Mouse (Mus musculus) splenic B cell, adult 2 months (primary cell): Measurements from ENCODE around the gene Adamtsl2.

ENCODE experiments used
- DNase-seq: peaks from one replicate; pipeline ENCODE4 v3.0.0-alpha.2; 2011; ENCODE audit warnings: low read depth, low spot score
- H3K27me3 ChIP-seq: 2 replicates; pipeline ENCODE4 v1.6.1; 2012; ENCODE audit warnings: mild to moderate bottlenecking, low read length, moderate library complexity, mixed read lengths; ENCODE audit not compliant: control insufficient read depth, poor library complexity, insufficient read depth, severe bottlenecking
- H3K36me3 ChIP-seq: 2 replicates; pipeline ENCODE4 v1.6.1; 2012; ENCODE audit warnings: mild to moderate bottlenecking, low read length, moderate library complexity, mixed read lengths; ENCODE audit not compliant: control insufficient read depth, poor library complexity, insufficient read depth, severe bottlenecking

Gene Adamtsl2

DNA sequence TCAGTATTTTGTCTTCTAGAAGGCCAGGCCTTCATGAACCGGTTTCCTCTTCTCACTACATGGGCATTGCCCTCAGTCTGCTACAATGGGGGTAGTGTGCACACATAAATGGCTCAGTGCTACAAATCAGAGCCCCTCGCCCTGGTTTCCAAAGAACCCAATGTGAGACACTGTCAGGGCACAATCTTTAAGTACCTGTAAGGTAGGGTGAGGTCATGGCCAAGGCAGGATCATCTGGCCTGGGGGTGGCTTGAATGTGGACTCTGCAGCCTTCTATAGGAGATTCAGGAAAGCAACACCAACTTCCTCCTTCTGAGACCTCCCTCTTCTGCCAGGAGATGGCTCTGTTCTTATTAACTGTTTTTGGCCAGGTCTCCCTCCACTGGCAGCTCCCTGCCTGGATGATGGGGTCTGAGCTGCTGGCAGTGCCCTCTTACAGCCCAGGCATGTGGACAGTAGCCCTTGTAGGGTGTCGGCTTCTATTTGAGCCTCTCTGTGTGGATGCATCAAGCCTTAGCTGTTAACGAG lies 7.4 kb downstream of the Adamtsl2 start:
- Histone ChIP-seq H3K36me3 (no peaks in the 10 kb centered on the region), H3K27me3 (no peaks in the 10 kb centered on the region)
- DNase-seq = peak; percentile 20

GRCm38 (mm10) chr2:27087581-27087980 lies 8.4 kb downstream of the Adamtsl2 start:
- no peak for DNase-seq
- Histone ChIP-seq H3K36me3 (no peaks in the 10 kb centered on the region), H3K27me3 (no peaks in the 10 kb centered on the region)

DNA sequence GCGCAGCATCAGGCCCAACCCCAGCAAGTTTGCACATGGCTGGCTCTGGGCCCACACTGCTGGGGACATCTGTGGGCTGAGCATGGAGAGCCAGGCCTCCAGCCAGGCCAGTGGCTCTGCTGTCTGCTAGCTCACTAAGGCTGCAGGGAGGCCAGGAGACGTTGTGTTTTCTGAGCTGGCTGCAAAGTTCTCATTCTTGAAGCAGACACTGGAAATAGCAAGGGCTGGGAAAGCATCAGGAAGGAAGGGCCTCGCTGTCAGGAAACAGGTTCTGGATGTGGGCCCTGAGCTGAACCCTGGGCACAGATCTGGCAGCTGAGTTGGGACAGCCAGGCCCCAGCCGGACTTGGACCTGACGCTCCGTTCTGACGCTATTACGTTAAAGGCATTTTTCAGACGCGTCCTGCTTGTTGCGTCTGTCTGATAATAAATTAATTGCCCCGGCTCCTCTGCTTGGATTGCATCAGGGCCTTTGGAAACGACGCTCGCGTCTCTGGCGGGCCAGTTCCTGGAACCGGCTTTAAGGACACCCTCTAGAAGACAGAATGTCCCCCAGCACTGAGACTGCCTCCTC lies 9.0 kb downstream of the Adamtsl2 start:
- Histone ChIP-seq H3K36me3 (no peaks in the 10 kb centered on the region), H3K27me3 (no peaks in the 10 kb centered on the region)
- no peak for DNase-seq

- Histone ChIP-seq H3K36me3 (no peaks in the 10 kb centered on the region), H3K27me3 (no peaks in the 10 kb centered on the region)
- DNase-seq = no peak
Observed at GRCm38 (mm10) chr2:27088700-27089099, 9.5 kb downstream of the Adamtsl2 start.

- Histone ChIP-seq H3K36me3 (no peaks in the 10 kb centered on the region), H3K27me3 (no peaks in the 10 kb centered on the region)
- DNase-seq = no peak
Observed at GRCm38 (mm10) chr2:27089238-27089637, 10.1 kb downstream of the Adamtsl2 start.

- no peak for DNase-seq
- H3K36me3 ChIP-seq = no peaks in the 10 kb centered on the region
- no peaks in the 10 kb centered on the region for H3K27me3 ChIP-seq
Observed at GRCm38 (mm10) chr2:27095178-27095577, 16.0 kb downstream of the Adamtsl2 start.

DNA sequence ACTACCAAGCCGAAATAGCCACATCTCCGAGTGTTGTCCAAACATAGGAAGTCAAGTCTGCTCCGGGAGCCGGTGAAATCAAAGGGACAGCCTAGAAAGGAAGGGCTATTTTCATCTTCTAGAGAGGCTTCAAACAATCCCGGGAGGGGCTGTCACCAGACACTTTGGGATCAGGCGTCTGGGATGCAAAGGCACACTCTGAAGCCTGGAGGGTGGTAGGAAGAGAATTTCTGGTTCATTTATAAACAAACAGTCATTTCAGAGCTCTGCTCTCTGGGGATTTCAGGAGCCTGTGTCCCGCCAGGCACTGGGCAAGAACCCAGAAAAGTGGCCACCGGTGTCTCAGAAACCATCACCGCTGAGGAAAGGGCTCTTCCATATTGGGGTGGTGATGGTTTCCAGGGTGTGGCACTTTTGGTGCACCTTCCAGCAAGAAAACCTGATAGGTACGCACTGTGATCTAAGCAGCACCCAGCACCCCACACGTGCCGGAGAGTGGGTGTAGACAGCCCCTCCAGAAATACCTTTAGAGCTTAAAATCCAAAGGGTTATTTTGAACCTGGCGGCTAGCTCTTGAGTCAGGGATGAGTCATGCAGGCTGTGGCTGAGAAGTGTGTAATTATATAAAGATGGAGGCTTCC lies 17.3 kb downstream of the Adamtsl2 start:
- DNase-seq = no peak
- Histone ChIP-seq H3K27me3 (no peaks in the 10 kb centered on the region), H3K36me3 (no peaks in the 10 kb centered on the region)

DNA sequence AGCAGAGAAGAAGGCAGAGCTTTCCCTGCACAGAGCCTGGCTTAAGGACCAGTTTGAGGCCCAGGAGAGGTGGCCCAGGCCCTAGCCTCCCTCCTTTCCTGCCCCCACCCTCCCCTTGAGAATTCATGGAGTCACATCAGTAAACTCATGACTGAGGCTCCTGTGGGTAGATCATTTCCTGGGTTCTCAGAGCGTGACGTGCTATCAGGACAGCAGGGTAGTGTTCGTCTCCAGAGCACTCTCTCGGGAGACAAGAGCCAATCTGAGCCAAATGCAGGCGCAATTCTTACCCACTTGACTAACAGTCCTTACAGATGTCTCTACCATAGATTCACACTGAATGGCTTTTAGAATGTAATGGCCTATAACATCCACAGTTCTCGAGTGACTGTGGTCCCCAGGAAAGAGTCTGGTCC lies 18.1 kb downstream of the Adamtsl2 start:
- H3K36me3 ChIP-seq = no peaks in the 10 kb centered on the region
- peak; percentile 68 for DNase-seq
- H3K27me3 ChIP-seq = no peaks in the 10 kb centered on the region

GRCm38 (mm10) chr2:27097776-27098175 lies 18.6 kb downstream of the Adamtsl2 start:
- peak; percentile 45 for DNase-seq
- H3K36me3 ChIP-seq = no peaks in the 10 kb centered on the region
- H3K27me3 ChIP-seq = no peaks in the 10 kb centered on the region

GRCm38 (mm10) chr2:27103554-27103953 lies 24.4 kb downstream of the Adamtsl2 start:
- Histone ChIP-seq H3K27me3 (no peaks in the 10 kb centered on the region), H3K36me3 (no peaks in the 10 kb centered on the region)
- DNase-seq = no peak

DNA sequence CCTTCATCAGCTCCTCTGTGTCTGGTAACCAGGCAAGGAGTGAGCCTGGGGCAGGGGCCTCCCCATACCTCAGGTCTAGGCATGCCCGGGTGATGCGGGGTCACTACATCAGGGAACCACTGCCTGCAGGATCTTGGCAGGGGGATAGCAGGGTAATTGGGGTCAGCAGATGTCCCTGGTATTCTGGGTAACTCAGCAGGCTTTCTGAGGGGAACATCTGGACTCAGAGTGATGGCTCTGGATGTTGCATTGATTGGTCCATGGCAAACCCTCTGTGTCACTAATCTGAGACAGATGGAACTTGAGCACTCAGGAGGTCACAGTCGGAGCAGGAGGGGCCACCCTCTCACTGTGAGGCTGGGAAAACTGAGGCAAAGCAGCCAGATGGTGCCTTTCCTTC lies 27.6 kb downstream of the Adamtsl2 start:
- Histone ChIP-seq H3K27me3 (no peaks in the 10 kb centered on the region), H3K36me3 (no peaks in the 10 kb centered on the region)
- no peak for DNase-seq

GRCm38 (mm10) chr2:27108144-27108543 lies 29.0 kb downstream of the Adamtsl2 start:
- DNase-seq = no peak
- no peaks in the 10 kb centered on the region for H3K36me3 ChIP-seq
- no peaks in the 10 kb centered on the region for H3K27me3 ChIP-seq

DNA sequence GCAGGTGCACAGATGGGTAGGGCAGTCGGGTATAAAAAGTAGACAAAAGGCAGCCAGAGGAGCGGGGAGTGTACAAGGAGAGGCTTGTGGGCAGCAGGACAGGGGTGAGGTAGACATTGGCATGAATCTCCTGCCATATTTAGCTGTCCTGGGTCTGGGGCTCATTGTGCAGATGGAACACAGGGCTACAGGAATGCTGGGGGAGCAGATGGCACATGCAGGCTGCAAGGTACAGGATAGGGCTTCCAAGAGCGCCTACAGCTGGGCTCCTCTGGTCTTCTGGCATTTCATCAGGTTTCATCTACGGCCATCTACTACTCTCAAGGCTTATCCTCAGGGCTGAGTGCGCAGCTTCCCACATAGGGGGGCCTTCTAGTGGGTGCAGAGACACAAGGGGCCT lies 29.9 kb downstream of the Adamtsl2 start:
- no peak for DNase-seq
- Histone ChIP-seq H3K36me3 (no peaks in the 10 kb centered on the region), H3K27me3 (no peaks in the 10 kb centered on the region)

- Histone ChIP-seq H3K27me3 (no peaks in the 10 kb centered on the region), H3K36me3 (no peaks in the 10 kb centered on the region)
- no peak for DNase-seq
Observed at GRCm38 (mm10) chr2:27112585-27112984, 33.4 kb downstream of the Adamtsl2 start.

- Histone ChIP-seq H3K27me3 (no peaks in the 10 kb centered on the region), H3K36me3 (no peaks in the 10 kb centered on the region)
- no peak for DNase-seq
Observed at GRCm38 (mm10) chr2:27114169-27114568, 35.0 kb downstream of the Adamtsl2 start.

DNA sequence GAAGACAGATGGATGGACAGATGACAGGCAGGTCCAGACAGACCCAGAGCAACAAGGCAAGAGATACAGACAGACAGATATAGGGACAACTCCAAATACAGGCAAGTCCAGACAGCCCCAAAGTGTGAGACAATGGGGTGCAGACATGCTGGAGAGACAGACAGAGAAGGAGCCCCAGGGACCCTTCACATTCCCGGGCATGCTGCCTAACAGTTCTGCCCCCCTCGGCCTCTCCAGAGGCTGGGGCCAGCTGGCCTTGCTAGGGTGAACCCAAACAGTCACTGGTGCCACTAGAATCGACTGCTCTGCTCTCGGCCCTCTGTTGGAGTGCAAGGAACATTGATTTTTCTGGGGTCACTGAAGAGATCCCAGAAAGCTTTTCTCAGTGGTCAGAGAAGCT lies 39.3 kb downstream of the Adamtsl2 start:
- no peaks in the 10 kb centered on the region for H3K36me3 ChIP-seq
- DNase-seq = no peak
- H3K27me3 ChIP-seq = no peaks in the 10 kb centered on the region
